Mouse (Mus musculus) bone marrow macrophage, adult 2 months (primary cell): ENCODE data around the gene Cd209a.

ENCODE experiments used
- CTCF ChIP-seq: IDR thresholded peaks from 2 replicates; pipeline ENCODE4 v1.5.1; 2012; ENCODE audit warnings: low read depth, mild to moderate bottlenecking, low read length, moderate library complexity
- POLR2A ChIP-seq: IDR thresholded peaks from 2 replicates; pipeline ENCODE4 v1.6.1; 2012; ENCODE audit warnings: mild to moderate bottlenecking, low read depth, low read length, borderline replicate concordance

DNA sequence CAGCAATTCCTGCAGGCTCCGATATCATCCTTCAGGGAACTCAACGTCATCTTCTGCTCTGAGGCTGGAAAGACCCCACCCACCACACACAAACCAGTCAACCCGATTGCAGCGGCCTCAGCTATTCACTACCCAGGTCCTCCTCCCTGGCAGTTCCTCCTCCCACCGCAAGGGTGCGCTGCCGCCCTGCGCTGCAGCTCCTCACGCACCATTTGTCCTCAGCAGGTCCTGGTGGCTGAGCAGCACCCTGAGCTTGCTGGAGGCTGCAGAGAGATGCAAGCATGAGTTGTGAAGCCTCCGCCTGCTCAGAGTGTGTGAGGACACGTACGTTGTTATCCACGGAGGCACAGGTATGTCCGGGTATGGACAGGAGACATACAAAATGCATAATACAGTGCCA, 30.2 kb downstream of the Cd209a start:
- peak; percentile 98 for TF ChIP-seq CTCF
- TF ChIP-seq POLR2A = no peak
